Mouse (Mus musculus): Measurements from ENCODE around the gene Mlst8.

Mlst8 gene

DNA sequence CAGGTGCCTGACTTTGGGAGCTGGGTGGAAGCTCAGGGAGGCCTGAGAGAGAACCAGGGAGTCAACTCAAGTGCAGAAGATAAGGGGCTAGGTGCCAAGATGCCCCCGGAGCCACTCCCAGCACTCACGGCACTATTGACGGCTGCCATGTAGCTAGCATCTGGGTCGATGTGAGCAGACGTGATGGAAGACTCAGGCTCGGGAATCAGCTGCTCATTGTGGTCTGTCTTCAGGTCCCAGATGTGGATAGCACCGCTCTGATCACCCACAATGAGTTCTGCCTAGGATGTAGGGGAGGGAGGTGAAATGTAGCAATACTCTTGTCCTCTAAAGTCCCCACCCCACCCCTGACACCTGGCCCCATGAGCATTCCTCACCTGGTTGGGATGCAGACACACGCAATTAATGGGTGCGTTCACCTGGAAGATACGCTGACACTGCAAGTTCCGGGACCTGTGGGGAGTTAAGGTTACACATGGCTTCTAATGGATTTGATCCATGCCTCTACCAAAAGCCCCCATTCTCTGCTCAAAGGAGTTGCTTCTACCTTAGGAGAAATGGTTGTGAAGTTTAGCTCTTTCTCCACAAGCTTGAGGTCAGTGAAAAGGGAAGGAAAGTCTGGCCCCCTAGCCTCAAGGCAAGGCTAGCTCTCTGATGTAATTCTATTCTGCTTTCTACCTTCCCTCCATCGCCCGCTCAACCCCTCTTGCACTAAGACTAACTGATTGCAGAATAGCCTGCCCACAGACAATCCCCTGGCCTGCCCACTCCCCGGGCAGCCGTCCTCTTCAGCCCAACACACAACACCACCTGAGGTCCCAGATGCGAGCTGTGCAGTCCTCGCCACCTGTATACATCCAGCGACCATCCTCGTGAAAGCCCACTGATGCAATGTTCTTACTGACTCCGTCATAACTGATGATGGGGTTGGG is 1.6 kb downstream of the Mlst8 start:
- no peak for TF ChIP-seq GATA4 (IDR thresholded peaks at IDR 0.05; ENCODE audit: insufficient replicate concordance, low read length)

DNA sequence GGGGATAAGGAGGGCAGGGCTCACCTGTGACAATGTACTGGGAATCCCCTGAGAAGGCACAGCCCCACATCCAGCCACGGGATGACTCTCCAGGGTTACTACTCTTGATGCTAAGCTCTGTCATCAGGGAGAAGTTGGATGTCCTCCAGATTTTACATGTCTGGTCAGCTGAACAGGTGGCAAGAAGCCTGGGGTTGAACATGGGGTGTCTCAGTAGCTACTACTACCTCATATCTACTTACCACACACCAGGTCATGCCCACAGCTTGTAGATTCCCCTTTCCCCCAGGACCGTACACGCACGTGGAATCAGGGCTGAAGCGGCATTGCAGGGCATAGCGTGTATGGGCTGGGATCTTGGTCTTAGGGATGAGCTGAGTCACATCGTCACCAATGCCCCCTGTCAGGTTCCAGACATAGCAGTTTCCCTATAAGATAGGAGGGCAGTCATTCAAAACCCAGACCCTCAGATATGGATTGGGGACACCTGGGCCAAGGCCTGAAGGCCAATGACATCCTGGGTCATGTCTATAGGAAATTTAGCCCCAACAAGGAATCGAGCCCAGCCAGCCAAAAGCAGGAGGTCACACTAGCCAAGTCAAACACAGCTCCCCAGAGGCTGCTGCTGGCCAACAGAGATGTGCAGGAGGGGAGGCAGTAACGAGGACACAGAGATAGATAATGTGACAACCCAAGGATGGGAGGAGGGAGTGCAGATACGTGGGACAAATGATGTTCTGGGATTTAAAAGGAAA is 2.7 kb downstream of the Mlst8 start:
- no peak for TF ChIP-seq GATA4 (IDR thresholded peaks at IDR 0.05; ENCODE audit: insufficient replicate concordance, low read length)

DNA sequence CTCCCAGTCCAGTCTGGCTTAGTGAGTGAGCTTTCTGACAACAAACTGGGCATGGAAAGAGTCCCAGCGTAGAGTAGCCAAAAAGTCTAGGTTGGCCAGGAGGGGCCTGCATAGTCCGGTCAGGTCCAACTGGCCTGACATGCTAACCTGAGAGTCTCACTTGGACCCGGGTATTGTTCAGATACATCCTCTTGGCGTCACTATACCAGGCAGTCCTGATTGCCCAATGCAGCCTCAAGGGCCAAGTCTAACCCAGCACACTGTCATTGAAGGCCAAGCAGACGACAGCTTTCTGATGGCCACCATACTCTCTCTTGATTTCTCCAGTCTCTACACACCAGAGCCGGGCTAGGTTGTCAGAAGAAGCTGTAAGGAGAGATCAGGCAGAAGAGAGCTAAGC is 3.3 kb downstream of the Mlst8 start:
- no peak for TF ChIP-seq GATA4 (IDR thresholded peaks at IDR 0.05; ENCODE audit: insufficient replicate concordance, low read length)

DNA sequence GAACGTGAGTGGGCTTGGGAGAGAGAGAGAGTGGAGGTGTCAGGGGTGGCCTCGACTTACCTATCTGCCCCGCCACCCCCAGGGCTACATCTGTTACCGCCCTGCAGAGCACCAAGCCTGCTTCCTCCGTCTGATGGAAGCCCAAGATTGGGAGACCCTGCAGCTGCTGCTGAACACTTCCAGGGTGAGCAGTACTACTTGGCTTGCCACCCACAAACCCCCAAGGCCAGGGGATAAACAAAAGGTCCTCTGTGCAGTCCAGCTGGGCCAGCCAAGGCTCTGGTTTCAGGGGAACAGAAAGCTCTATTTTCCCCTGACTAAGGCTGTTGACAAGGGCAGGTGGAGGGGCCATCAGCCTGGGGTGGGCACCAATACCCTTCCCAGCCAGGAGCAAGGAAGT is 4.3 kb downstream of the Mlst8 start:
- no peak for TF ChIP-seq GATA4 (IDR thresholded peaks at IDR 0.05; ENCODE audit: insufficient replicate concordance, low read length)

DNA sequence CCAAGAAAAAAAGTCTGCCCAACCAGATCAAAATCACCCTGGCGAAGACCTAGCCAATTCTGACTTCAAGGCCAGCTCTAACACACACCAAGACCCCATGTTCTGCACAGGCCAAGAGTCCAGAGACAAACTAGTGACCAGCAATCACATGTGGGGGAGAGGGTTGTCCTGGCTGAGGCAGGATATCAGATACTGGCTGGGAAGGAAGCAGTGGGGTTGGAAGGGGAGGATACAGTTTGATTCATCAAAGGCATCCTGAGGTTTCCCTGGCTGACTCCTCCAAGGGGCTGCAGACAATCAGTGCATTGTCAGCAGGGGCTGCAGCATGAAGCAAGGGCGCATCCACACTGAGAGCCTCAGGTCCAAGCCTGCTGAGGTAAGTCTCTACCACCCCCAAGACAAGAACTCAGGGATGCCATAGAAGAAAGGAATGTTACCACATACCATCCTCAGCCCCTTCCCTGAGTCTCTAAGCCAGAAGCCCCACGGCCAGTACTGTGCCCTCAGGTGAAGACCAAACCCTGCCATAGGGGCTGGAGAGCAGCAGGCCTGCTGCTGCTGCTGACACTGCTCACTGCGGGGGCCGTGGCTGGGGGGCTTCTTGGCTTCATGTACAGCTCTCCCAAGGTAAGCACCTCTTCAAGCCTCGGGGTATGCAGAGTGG is 5.1 kb downstream of the Mlst8 start, which contains the start of gene Bricd5:
Gene Bricd5, plus strand, starts transcription at position 273 of the 664 bp plus-strand sequence.
- no peak for TF ChIP-seq GATA4 (IDR thresholded peaks at IDR 0.05; ENCODE audit: insufficient replicate concordance, low read length)

DNA sequence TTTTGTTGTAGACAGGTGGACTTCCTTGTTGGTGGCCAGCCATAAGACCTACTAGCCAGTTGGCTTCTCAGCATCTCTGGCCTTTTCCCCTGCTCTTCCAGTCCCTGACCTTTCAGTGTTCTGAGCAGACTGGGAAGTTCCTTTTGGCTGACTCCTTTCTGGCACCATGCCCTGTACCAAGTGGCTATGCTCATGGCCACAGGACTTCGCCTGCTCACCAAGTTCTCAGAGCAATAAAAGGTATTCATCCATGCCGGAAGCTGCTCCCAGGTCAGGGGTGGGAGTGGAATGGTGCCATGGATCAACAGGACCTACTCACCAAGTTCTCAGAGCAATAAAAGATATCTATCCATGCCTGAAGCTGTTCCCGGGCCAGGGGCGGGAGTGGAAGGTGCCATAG is 6.4 kb downstream of the Mlst8 start:
- TF ChIP-seq GATA4 (IDR thresholded peaks at IDR 0.05; ENCODE audit: insufficient replicate concordance, low read length): no peak

DNA sequence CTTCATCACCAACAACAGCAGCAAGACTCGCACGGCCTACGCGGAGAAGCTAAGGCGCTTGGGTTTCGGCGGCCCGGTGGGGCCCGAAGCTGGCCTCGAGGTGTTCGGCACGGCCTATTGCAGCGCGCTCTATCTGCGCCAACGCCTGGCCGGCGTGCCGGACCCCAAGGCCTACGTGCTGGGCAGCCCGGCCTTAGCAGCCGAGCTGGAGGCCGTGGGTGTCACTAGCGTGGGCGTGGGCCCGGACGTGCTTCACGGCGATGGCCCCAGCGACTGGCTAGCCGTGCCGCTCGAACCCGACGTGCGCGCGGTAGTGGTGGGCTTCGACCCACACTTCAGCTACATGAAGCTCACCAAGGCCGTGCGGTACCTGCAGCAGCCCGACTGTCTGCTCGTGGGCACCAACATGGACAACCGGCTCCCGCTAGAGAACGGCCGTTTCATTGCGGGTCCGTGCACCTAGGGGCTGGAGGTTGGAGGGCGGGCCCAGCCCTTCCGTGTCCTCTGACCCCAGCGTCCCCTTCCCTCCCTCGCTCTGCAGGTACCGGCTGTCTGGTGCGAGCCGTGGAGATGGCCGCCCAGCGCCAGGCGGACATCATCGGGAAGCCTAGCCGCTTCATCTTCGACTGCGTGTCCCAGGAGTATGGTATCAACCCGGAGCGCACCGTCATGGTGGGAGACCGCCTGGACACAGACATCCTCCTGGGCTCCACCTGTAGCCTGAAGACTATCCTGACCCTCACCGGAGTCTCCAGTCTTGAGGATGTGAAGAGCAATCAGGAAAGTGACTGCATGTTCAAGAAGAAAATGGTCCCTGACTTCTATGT is 8.0 kb downstream of the Mlst8 start:
- TF ChIP-seq GATA4 (IDR thresholded peaks at IDR 0.05; ENCODE audit: insufficient replicate concordance, low read length): no peak

DNA sequence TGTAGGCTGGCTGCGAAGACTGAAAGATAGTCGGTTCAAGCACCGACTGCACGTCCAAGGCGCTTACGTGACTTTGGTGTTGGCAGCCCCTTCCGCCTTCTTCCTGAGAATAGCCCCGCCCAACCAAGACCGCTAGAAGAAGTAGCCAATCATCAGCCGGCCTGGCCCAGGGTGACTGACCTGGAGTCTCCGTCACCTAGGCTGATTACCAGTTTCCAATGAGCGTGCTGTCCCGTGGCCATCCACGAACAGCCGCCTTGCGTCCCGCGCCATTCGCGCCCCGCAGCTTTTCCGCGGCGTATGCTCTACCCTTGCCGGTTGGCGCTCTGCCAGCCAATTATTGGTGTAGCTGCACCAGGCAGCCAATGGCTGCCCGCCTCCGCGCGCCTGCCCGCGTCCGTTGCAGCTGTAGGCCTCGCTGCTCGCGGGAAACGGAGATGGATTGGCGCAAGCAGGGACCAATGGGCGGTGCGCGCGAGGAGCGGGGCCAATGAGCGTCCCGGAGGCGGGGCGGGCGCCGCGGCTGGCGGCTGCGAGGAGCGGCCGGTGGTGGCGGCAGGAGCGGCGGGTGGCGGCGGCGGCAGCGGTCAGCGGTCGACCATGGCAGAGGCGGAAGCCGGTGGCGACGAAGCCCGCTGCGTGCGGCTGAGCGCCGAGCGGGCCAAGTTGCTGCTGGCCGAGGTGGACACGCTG is 8.8 kb downstream of the Mlst8 start, which contains the start of the genes E4f1 and Pgp:
Gene E4f1, minus strand, starts transcription at position 404 of the 693 bp plus-strand sequence.
Gene Pgp, plus strand, starts transcription at position 483 of the 693 bp plus-strand sequence.
- TF ChIP-seq GATA4 (IDR thresholded peaks at IDR 0.05; ENCODE audit: insufficient replicate concordance, low read length): peak; percentile 49; the same call in 1 of the 2 replicates

DNA sequence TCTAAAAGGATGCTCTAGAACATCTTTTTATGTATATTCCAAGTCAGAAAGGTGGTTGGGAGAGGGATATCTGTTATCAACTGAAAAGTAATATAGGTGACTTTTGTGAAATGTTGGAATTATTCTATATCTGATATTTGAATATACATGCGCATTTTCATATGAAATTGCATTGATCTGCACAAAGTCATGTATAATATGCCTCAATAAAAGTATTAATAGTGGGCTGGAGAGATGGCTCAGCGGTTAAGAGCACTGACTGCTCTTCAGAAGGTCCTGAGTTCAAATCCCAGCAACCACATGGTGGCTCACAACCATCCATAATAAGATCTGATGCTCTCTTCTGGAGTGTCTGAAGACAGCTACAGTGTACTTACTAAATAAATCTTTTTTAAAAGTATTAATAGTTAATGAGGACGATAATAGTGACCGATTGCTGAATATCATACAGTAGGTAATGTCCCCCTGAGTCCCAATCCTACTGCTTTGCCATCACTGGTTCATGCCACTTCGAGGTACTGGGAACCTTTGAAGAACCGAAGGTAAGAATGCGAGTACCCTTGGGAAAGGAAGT is 9.5 kb downstream of the Mlst8 start:
- TF ChIP-seq GATA4 (IDR thresholded peaks at IDR 0.05; ENCODE audit: insufficient replicate concordance, low read length): no peak

DNA sequence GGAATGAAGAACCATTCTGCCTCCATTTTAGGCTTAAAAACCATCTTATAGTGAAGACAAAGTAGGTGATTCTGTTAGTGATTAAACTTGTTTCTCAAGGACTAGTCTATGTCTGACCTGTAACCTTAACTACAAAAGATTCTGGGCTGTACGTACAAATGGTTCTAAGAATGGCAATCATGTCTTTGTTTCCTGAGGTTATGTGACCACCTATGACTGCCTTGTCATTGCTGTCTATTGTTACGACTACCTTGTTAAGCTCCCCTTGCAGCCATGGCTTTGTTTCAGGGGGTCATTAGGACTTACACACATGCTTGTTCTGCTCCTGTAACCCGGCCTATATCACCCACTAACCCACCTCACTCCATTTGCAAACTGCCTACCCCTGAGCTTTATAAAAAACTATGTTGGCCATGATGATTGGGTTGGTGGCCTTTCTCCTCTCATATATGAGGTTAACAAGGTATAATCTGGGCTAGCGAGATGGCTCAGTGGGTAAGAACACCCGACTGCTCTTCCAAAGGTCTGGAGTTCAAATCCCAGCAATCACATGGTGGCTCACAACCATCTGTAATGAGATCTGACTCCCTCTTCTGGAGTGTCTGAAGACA is 10.1 kb downstream of the Mlst8 start:
- no peak for TF ChIP-seq GATA4 (IDR thresholded peaks at IDR 0.05; ENCODE audit: insufficient replicate concordance, low read length)

DNA sequence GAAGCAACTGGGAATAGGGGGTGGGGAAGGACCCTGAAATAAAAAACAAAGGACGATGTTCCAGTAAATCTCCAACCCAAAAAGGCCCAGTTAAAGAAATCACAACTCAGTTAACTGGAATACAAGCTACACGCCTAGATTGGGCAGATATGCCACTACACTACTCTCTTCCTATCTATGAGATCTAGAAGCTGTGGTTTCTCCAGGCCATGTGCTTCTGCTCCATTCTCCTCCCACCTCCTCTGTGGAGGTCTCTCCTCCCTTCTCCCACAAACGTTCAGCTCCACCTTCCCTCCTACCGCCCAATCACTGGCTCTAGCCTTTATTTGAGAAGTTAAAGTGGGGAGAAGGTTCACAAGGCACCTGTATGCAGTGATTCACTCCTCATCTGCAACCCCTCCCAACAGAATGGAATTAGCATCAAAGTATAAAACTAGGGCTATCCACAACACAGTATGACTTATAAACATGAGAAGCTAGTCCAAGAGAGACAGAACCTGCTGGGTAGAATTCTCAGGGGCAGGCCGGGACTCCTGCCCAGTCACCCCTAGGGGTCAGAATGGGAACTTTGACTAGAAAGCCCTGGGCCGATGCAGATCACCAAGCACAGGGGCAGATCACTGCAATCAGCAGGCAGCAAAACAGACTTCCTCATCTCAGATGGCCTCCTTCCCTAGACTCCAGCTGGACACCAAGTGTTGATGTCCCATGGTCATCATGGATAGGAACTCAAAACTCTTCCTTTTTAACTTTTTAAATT is 15.3 kb downstream of the Mlst8 start:
- TF ChIP-seq GATA4 (IDR thresholded peaks at IDR 0.05; ENCODE audit: insufficient replicate concordance, low read length): no peak

DNA sequence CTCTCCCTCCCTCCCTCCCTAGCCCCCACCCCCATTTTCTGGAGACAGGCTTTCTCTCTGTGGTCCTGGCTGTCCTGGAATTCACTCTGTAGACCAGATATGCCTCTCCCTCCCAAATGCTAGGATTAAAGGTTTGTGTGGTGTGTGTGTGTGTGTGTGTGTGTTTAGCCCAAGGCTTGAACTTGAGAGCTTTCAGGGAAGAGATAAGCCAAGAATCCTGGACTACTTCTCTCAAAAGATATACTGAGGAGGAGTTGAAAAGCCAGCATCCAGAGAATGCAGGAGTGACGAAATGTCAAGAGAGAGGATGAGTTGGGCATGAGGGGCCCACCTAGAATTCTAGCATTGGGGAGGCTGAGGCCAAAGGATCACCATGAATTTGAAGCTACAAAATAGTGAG is 15.9 kb downstream of the Mlst8 start:
- TF ChIP-seq GATA4 (IDR thresholded peaks at IDR 0.05; ENCODE audit: insufficient replicate concordance, low read length): no peak

Data from liver, adult (tissue).